Mouse (Mus musculus) central nervous system, embryonic 18 days (tissue): Measurements from ENCODE around the gene Pomp. TPM values are rescaled to one million over a fixed set of nuclear protein-coding genes. Genes with fewer than 3 reads are reported as not detected.

Source experiments
- polyA plus RNA-seq: library from polyadenylated mRNA; depleted of rRNA; stranded (reverse); fragments of >200 nt; gene quantifications from 2 replicates; pipeline ENCODE4 v1.2.3, GENCODE M21; 2012; rRNA removed

Pomp gene
- polyA plus RNA-seq: 309 and 344 TPM in 2 replicates

GRCm38 (mm10) chr5:147860449-147861261 lies at the start of gene Pomp:
TSS of gene Pomp (plus strand) at chr5:147860461.

GRCm38 (mm10) chr5:147894455-147895076 lies 34.3 kb downstream of the Pomp start, which contains the start of gene Slc46a3:
TSS of gene Slc46a3 (minus strand) at chr5:147894815.

Other genes starting within 250 kb of the Pomp start
- 8.4 and 9.9 TPM in 2 replicates for gene Flt1, start 134.4 kb upstream of the Pomp start, polyA plus RNA-seq
- gene Slc46a3, start 34.4 kb downstream of the Pomp start, polyA plus RNA-seq: 7.9 and 8.5 TPM in 2 replicates
- 18.0 and 19.9 TPM in 2 replicates for gene Mtus2, start 96.9 kb downstream of the Pomp start, polyA plus RNA-seq